In the genomic region with DNA sequence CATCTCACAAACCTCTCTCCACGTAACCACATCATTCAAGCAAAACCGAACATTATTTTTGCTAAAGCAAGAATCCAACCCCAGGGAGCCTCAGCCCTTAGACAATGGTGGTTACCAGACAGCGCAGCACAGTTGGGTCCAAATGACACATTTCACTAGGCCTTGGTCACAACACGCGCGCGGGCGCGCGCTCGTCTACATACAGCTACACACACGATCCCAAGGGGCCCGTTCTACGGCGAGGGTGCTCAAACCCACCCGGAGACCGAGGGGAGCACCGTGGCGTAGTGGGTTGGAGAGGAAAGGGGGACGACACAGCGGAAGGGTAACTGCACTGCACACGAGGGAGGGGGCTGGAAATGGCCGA, we compare ENCODE assay signal across 8 mouse cellular contexts. TPM values are rescaled to one million over a fixed set of nuclear protein-coding genes. Genes with fewer than 3 reads are reported as not detected.
A peak's percentile ranks its signal among the peaks of the same experiment; 100 is the strongest.
DNase-seq lines count a peak whose midpoint lies in the region; ATAC-seq and TF ChIP-seq lines count a peak whose summit lies in the region.

No protein-coding gene starts in this region.

- ATAC-seq in hindbrain, postnatal 0 days, result peak; percentile 46; the same call in 1 of the 2 replicates

- H3K27me3 ChIP-seq in hindbrain, postnatal 0 days (ENCODE audit: insufficient read depth, low read length), result no peaks in the 10 kb centered on the region

- WGBS in hindbrain, postnatal 0 days, result 0% methylated on average over 23 of the region's 23 CpGs
- WGBS in macrophage (ENCODE audit: missing documents), result 0% methylated on average over 23 of the region's 23 CpGs

- no peak for TF ChIP-seq CTCF in cortical plate, adult 2 months (IDR thresholded peaks at IDR 0.05; ENCODE audit: extremely low read depth, insufficient read depth, low read length)
- no peak for TF ChIP-seq CTCF in hindbrain, postnatal 0 days (IDR thresholded peaks at IDR 0.05; ENCODE audit: low read depth)

- peak overlapping the region; percentile 100 for H3K9ac ChIP-seq in hindbrain, postnatal 0 days (replicated peaks; ENCODE audit: low read length)

- peak; percentile 73 for DNase-seq in adipocyte (ENCODE audit: low spot score)
- DNase-seq in gastrocnemius, adult 8-10 months (ENCODE audit: low spot score in 2 of 2), result peak; percentile 28 to 39
- DNase-seq in hindbrain, postnatal 0 days (ENCODE audit: low spot score), result peak; percentile 87
- peak; percentile 66 to 72 for DNase-seq in left cerebral cortex, adult 8-10 months (ENCODE audit: low spot score in 2 of 2)
- peak; percentile 76 to 83 for DNase-seq in right cerebral cortex, postnatal 10 days (ENCODE audit: low spot score in 2 of 2)
- peak; percentile 46 for DNase-seq in urinary bladder, postnatal 25 days (ENCODE audit: low spot score)

- TF ChIP-seq POLR2A in cortical plate, adult 2 months (IDR thresholded peaks at IDR 0.05; ENCODE audit: extremely low read depth, insufficient read depth, low read length), result no peak

- no peaks in the 10 kb centered on the region; the same call in 1 of the 2 replicates for H3K4me1 ChIP-seq in cortical plate, adult 2 months (ENCODE audit: control insufficient read depth, insufficient read depth, low read length)
- peaks cover 3% of the 10 kb centered on the region for H3K4me1 ChIP-seq in hindbrain, postnatal 0 days (ENCODE audit: insufficient read depth, low read length)

- H3K79me2 ChIP-seq in macrophage (ENCODE audit: inconsistent target), result peaks cover 60% of the 10 kb centered on the region

- no peaks in the 10 kb centered on the region for H3K36me3 ChIP-seq in hindbrain, postnatal 0 days (ENCODE audit: insufficient read depth, low read length)
- no peaks in the 10 kb centered on the region for H3K36me3 ChIP-seq in macrophage (ENCODE audit: inconsistent target)

- no peaks in the 10 kb centered on the region for H3K9me3 ChIP-seq in hindbrain, postnatal 0 days (ENCODE audit: low read length)

- peak overlapping the region; percentile 64 for H3K4me2 ChIP-seq in hindbrain, postnatal 0 days (ENCODE audit: low read depth, low read length)

- H3K4me3 ChIP-seq in cortical plate, adult 2 months (ENCODE audit: insufficient read depth, low read length), result peak overlapping the region; percentile 53
- H3K4me3 ChIP-seq in hindbrain, postnatal 0 days (ENCODE audit: low read length), result peak overlapping the region; percentile 99
- H3K4me3 ChIP-seq in macrophage (ENCODE audit: inconsistent target), result peak overlapping the region; percentile 75

- H3K27ac ChIP-seq in cortical plate, adult 2 months (ENCODE audit: insufficient read depth, low read length), result peak overlapping the region; percentile 1; the same call in 1 of the 2 replicates
- peak overlapping the region; percentile 100 for H3K27ac ChIP-seq in hindbrain, postnatal 0 days
- peak overlapping the region; percentile 65 for H3K27ac ChIP-seq in macrophage

RNA-seq across cellular contexts. Expression of a gene that starts 1.1 kb away (rescaled TPM):
- 70.5 and 70.9 TPM in 2 replicates for polyA plus RNA-seq in cortical plate, adult 2 months (2012; rRNA removed)
- total RNA-seq in gastrocnemius, adult 8-10 months (2022), result 10 to 100 TPM; 27.0 to 36.5 (median 31.9) TPM
- 39.3 and 39.5 TPM in 2 replicates for total RNA-seq in hindbrain, postnatal 0 days (2014; rRNA removed)
- polyA plus RNA-seq in hindbrain, postnatal 0 days (2015; fragmentation: Nextera tagmentation; extraction: Ambion mirVana), result 23.1 and 23.7 TPM in 2 replicates
- total RNA-seq in left cerebral cortex, adult 8-10 months (2022), result 100 to 1,000 TPM; 110 to 121 (median 120) TPM
- 100 to 1,000 TPM in 15 of 26 experiments, 10 to 100 TPM in 11; 77.0 to 273 (median 106) TPM for total RNA-seq in macrophage (2018; cell fraction: chromatin; rRNA removed)
- total RNA-seq in macrophage (2018; cell fraction: cytosol; rRNA removed), result 100 to 1,000 TPM in 1 of 26 experiments, 10 to 100 TPM in 25; 30.7 to 101 (median 49.0) TPM
- total RNA-seq in macrophage (2018; cell fraction: nucleus; rRNA removed), result 100 to 1,000 TPM in 8 of 26 experiments, 10 to 100 TPM in 18; 54.4 to 210 (median 80.3) TPM
- 33.3 to 64.4 TPM (median 36.2 TPM) in 3 replicates for polyA plus RNA-seq in macrophage (2018)

Comparison
In these comparisons a context has a peak if more than half of its experiments do, and no peak if none do; other contexts are left out.
1. Peak in every context shown above with its lines: DNase-seq, ATAC-seq, H3K4me3 ChIP-seq and H3K27ac ChIP-seq.
2. DNase-seq: peak in every context shown above with its lines; median percentile 87 in hindbrain, postnatal 0 days; 80 in right cerebral cortex, postnatal 10 days; 73 in adipocyte; 69 in left cerebral cortex, adult 8-10 months; 46 in urinary bladder, postnatal 25 days; 34 in gastrocnemius, adult 8-10 months.
3. H3K27ac ChIP-seq: peak in every context shown above with its lines; median percentile 100 in hindbrain, postnatal 0 days; 65 in macrophage; 1 in cortical plate, adult 2 months.